Mouse (Mus musculus): Measurements from ENCODE around the gene Fam173b. TPM values are rescaled to one million over a fixed set of nuclear protein-coding genes. Genes with fewer than 3 reads are reported as not detected.

Fam173b gene
- polyA plus RNA-seq, 1 experiment: 8.4 TPM

DNA sequence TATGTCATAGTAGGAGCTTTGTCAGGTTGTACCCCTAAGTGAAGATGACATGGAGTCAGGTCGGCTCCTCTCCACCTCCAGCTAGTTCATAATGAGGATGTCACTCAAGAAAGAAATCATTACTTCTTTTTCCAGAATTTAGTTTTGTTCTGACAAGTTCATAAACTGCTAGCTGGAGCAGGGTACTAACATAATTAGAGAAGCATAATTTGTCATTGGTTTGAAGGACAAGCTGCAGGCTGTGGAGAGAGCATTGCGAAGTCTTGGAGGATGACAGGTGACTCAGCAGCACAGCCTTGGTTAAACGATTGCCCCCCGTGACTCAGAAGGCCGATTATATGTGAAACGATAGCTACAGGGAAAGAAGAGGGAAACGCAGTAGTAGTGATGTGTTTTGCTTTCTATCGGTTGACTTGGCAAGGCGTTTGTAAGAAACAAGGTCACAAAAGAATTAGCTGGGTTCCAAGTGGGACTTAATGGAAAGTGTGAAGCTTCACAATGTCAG lies 34.5 kb downstream of the Fam173b start:
- no peak overlapping the region for H3K4me3 ChIP-seq (ENCODE audit: control insufficient read depth, insufficient read depth, low read length)
- TF ChIP-seq CTCF (IDR thresholded peaks at IDR 0.05; ENCODE audit: borderline replicate concordance, control insufficient read depth, extremely low read depth, insufficient read depth, low read length, poor library complexity): no peak
- TF ChIP-seq POLR2A (IDR thresholded peaks at IDR 0.05; ENCODE audit: control insufficient read depth, extremely low read depth, insufficient read depth, low read length, poor library complexity): no peak

GRCm38 (mm10) chr15:31647225-31647624 lies 45.6 kb downstream of the Fam173b start:
- Histone ChIP-seq H3K4me1 (replicated peaks; ENCODE audit: control insufficient read depth, insufficient read depth, low read length) (peaks cover 12% of the 10 kb centered on the region), H3K4me3 (ENCODE audit: control insufficient read depth, insufficient read depth, low read length) (no peak overlapping the region), H3K27me3 (ENCODE audit: control insufficient read depth, insufficient read depth, low read length) (no peaks in the 10 kb centered on the region), H3K36me3 (ENCODE audit: control insufficient read depth, insufficient read depth, low read length) (no peaks in the 10 kb centered on the region), H3K27ac (ENCODE audit: control insufficient read depth, insufficient read depth, low read length) (no peak overlapping the region)
- no peak for DNase-seq
- 94% methylated on average over 6 of the region's 6 CpGs for WGBS
- TF ChIP-seq CTCF (IDR thresholded peaks at IDR 0.05; ENCODE audit: borderline replicate concordance, control insufficient read depth, extremely low read depth, insufficient read depth, low read length, poor library complexity): no peak
- TF ChIP-seq POLR2A (IDR thresholded peaks at IDR 0.05; ENCODE audit: control insufficient read depth, extremely low read depth, insufficient read depth, low read length, poor library complexity): no peak

More for the DNA sequence above, 34.5 kb downstream of the Fam173b start:
- Histone ChIP-seq H3K36me3 (ENCODE audit: control insufficient read depth, insufficient read depth, low read length) (no peaks in the 10 kb centered on the region), H3K27ac (ENCODE audit: control insufficient read depth, insufficient read depth, low read length) (no peak overlapping the region), H3K4me1 (replicated peaks; ENCODE audit: control insufficient read depth, insufficient read depth, low read length) (no peaks in the 10 kb centered on the region), H3K27me3 (ENCODE audit: control insufficient read depth, insufficient read depth, low read length) (no peaks in the 10 kb centered on the region)
- DNase-seq: no peak
- WGBS: 90% methylated on average over 9 of the region's 9 CpGs

- WGBS: 22% methylated on average over 8 of the region's 8 CpGs
These were observed 46.4 kb downstream of the Fam173b start for GRCm38 (mm10) chr15:31647851-31648569.

GRCm38 (mm10) chr15:31649691-31650090 lies 48.0 kb downstream of the Fam173b start:
- Histone ChIP-seq H3K4me3 (ENCODE audit: control insufficient read depth, insufficient read depth, low read length) (no peak overlapping the region), H3K27ac (ENCODE audit: control insufficient read depth, insufficient read depth, low read length) (no peak overlapping the region), H3K36me3 (ENCODE audit: control insufficient read depth, insufficient read depth, low read length) (no peaks in the 10 kb centered on the region), H3K4me1 (replicated peaks; ENCODE audit: control insufficient read depth, insufficient read depth, low read length) (peaks cover 12% of the 10 kb centered on the region), H3K27me3 (ENCODE audit: control insufficient read depth, insufficient read depth, low read length) (no peaks in the 10 kb centered on the region)
- TF ChIP-seq POLR2A (IDR thresholded peaks at IDR 0.05; ENCODE audit: control insufficient read depth, extremely low read depth, insufficient read depth, low read length, poor library complexity) (no peak), CTCF (IDR thresholded peaks at IDR 0.05; ENCODE audit: borderline replicate concordance, control insufficient read depth, extremely low read depth, insufficient read depth, low read length, poor library complexity) (no peak)
- no peak for DNase-seq
- 10% methylated on average over 12 of the region's 12 CpGs for WGBS

More at GRCm38 (mm10) chr15:31647851-31648569, 46.4 kb downstream of the Fam173b start:
- TF ChIP-seq CTCF (IDR thresholded peaks at IDR 0.05; ENCODE audit: borderline replicate concordance, control insufficient read depth, extremely low read depth, insufficient read depth, low read length, poor library complexity): no peak
- no peak for TF ChIP-seq POLR2A (IDR thresholded peaks at IDR 0.05; ENCODE audit: control insufficient read depth, extremely low read depth, insufficient read depth, low read length, poor library complexity)
- peaks cover 12% of the 10 kb centered on the region for H3K4me1 ChIP-seq (replicated peaks; ENCODE audit: control insufficient read depth, insufficient read depth, low read length)
- no peaks in the 10 kb centered on the region for H3K27me3 ChIP-seq (ENCODE audit: control insufficient read depth, insufficient read depth, low read length)
- no peak overlapping the region for H3K4me3 ChIP-seq (ENCODE audit: control insufficient read depth, insufficient read depth, low read length)
- no peak overlapping the region for H3K27ac ChIP-seq (ENCODE audit: control insufficient read depth, insufficient read depth, low read length)
- H3K36me3 ChIP-seq (ENCODE audit: control insufficient read depth, insufficient read depth, low read length): no peaks in the 10 kb centered on the region
- no peak for DNase-seq

DNA sequence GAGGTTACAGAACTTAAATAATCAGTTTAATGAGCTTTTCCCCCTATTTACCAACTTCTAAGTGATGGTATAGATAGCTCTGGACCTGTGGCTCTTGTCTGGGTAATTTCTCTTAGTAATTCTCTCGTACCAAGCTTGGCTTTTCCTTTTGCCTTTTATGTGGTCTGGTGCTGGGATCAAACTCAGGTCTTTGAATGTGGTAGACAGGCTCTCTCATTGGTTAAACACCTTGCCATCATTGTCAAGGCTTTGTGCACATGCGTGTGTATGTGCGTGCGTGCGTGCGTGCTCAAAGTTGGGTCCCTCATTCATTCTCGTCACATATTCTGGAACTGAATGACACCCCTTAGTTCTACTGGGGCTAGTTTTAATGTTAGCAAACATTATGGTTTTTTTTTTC lies 49.2 kb downstream of the Fam173b start:
- no peak for DNase-seq
- 57% methylated on average over 7 of the region's 7 CpGs for WGBS

DNA sequence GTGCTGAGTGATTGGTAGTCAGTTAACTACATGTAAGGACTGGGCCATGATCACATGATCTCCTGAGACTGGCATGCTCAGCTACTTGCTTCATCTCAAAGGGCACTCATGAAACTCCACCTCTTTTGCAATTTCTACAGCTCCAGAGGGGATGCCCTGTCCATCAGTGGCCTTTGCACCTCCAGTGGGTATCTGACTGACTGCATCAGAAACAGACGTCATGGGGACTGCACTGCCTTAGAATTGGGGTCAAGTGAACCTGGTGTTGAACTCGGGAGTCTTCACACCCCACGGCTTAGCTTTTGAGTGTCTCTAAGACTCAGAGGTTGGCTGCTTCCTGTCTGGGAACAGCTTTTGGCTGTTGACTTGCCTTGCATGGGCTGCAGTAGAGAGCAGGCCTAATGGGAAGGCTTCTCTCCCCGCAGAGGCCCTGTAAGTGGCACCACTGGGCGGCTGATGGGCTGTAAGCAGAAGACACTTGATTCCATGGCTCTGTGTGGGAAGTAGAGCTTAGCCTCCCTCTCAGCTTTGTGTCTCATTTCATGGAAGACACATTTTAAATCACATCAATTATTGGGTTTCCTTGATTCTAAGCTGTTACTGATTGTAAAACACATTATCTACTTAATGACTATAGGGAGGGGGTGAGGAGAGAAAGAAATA lies 58.6 kb downstream of the Fam173b start:
- TF ChIP-seq CTCF (IDR thresholded peaks at IDR 0.05; ENCODE audit: borderline replicate concordance, control insufficient read depth, extremely low read depth, insufficient read depth, low read length, poor library complexity) (no peak), POLR2A (IDR thresholded peaks at IDR 0.05; ENCODE audit: control insufficient read depth, extremely low read depth, insufficient read depth, low read length, poor library complexity) (no peak)
- H3K27me3 ChIP-seq (ENCODE audit: control insufficient read depth, insufficient read depth, low read length): no peaks in the 10 kb centered on the region
- H3K4me3 ChIP-seq (ENCODE audit: control insufficient read depth, insufficient read depth, low read length): no peak overlapping the region
- no peaks in the 10 kb centered on the region for H3K4me1 ChIP-seq (replicated peaks; ENCODE audit: control insufficient read depth, insufficient read depth, low read length)
- no peak overlapping the region for H3K27ac ChIP-seq (ENCODE audit: control insufficient read depth, insufficient read depth, low read length)
- WGBS: 85% methylated on average over 5 of the region's 5 CpGs
- H3K36me3 ChIP-seq (ENCODE audit: control insufficient read depth, insufficient read depth, low read length): no peaks in the 10 kb centered on the region
- no peak for DNase-seq

More for the DNA sequence above, 49.2 kb downstream of the Fam173b start:
- H3K27me3 ChIP-seq (ENCODE audit: control insufficient read depth, insufficient read depth, low read length): no peaks in the 10 kb centered on the region
- no peak overlapping the region for H3K4me3 ChIP-seq (ENCODE audit: control insufficient read depth, insufficient read depth, low read length)
- TF ChIP-seq POLR2A (IDR thresholded peaks at IDR 0.05; ENCODE audit: control insufficient read depth, extremely low read depth, insufficient read depth, low read length, poor library complexity) (no peak), CTCF (IDR thresholded peaks at IDR 0.05; ENCODE audit: borderline replicate concordance, control insufficient read depth, extremely low read depth, insufficient read depth, low read length, poor library complexity) (no peak)
- no peaks in the 10 kb centered on the region for H3K36me3 ChIP-seq (ENCODE audit: control insufficient read depth, insufficient read depth, low read length)
- H3K4me1 ChIP-seq (replicated peaks; ENCODE audit: control insufficient read depth, insufficient read depth, low read length): peaks cover 12% of the 10 kb centered on the region
- no peak overlapping the region for H3K27ac ChIP-seq (ENCODE audit: control insufficient read depth, insufficient read depth, low read length)

Data from thymus, adult 2 months (tissue).